Mouse (Mus musculus) gastrocnemius, postnatal 36 days (tissue): ENCODE data around the gene Sdc4. TPM values are rescaled to one million over a fixed set of nuclear protein-coding genes. Genes with fewer than 3 reads are reported as not detected.

Source experiments
- DNase-seq, 2 experiments: peaks; one replicate each; pipeline ENCODE4 v3.0.0; 2022
- intact Hi-C: fragments of 180-260 bp; cut with DNase I; formaldehyde crosslinking; loops from one replicate; pipeline ENCODE4 v1.15.1; 2025
- total RNA-seq, 2 experiments: library from RNA; stranded (reverse); gene quantifications; 2 replicates each; pipeline ENCODE4 v1.2.3; 2021

The Sdc4 gene
- total RNA-seq, 2 experiments from 2014 or later, result 36.5 to 50.3 TPM

DNA sequence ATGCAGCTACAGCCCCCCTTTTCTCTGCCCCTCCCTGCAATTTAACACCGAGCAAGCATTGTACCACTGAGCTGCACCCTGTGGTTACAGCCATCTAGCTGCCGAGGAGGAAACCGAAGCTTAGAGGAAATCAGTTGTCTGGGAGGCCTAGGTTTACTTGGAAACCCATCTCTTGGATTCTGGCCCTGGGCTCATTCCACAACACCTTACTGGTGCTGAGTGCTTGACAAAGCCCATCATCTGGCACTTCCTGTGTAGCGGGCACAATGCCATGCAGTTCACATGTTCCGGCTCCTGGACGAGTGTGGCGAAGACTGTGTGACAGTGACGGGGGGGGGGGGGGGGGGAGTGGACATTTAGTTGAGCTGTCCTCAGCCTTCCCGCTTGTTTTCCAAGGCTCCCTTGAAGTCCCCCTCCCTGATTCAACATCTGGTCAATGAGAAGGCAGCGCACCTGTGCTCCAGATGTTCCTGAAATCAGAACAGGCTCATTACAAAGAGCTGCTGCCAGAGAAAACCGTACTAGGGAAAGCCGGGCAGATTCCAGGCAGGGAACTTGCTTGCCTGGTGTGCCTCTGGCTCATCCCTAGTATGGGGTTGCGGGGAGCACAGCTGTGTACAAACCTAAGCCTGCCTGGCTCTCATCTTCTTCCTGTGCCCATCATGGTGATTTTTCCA lies 8.5 kb upstream of the Sdc4 start:
- DNase-seq, result no peak
- intact Hi-C loops, result no loop called here

DNA sequence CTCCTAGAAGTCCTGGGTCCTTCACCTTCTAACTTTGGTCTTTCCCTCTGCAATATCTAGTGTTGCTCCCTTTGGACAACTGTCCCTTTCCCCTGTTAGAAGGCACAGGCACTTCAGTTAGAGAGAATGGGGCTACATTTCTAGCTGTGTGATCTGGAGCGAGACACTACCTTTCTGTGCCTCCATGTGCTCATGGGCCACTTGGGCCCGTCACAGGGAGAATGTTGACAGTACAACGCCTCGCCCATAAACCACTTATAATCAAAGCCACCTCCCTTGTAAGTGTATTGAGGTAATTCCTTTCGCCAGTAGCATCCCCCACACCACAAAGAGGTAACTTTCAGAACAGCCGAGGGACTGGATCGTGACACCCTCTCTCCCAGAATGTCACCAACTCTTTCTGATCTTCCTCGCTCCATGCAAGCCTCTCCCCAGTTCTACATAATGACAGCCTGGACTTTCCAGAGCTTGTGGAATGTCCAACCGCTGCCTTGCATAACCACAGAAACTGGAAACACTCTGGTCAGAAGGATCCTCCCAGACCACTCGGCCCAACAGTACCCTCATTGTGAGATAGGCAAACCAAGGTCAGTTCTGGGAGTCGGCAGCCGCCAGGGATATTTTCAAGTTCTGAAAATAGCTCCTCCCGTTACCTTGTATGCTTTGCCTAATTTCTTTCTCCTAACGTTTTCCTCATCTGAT lies 5.8 kb upstream of the Sdc4 start:
- no peak for DNase-seq
- intact Hi-C loops, result no loop called here

DNA sequence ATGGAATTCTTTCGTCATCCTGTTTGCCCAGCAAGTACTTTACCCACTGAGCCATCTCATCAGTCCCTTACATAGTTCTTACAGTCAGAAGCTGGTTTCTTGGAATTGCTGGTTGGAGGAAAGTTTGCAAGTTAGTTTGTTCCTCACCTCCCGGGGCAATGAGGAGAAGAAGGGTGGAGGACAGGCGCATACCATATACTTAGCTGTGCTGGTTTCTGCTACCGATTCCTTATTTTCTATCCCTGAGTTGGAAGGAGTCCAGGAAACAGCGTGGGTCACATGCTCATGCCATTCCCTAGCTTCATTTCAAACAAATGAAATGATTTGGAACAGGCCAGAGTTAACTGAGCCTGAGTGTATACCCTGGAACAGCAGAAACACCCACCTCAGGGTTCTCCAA lies 5.2 kb upstream of the Sdc4 start:
- intact Hi-C loops, result no loop called here
- DNase-seq, result no peak

DNA sequence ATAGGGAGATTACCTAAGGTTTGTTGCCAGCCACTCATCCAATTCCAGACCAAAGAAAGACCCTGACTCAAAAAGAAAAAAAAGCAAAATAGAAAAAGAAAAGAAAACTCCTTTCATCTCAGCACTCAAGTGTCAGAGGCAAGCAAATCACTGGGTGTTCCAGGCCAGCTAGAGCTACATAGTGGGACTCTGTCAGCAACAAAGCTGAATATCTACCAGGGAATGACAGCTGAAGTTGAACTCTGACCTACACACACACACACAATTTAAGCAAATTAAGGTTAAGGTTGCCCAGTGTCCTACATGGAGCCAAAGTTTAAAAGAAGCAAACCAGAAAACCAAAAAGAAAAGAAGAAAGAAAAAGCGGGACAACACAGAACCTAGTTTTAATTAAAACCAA lies 4.5 kb upstream of the Sdc4 start:
- DNase-seq, result no peak
- intact Hi-C loops, result no loop called here

DNA sequence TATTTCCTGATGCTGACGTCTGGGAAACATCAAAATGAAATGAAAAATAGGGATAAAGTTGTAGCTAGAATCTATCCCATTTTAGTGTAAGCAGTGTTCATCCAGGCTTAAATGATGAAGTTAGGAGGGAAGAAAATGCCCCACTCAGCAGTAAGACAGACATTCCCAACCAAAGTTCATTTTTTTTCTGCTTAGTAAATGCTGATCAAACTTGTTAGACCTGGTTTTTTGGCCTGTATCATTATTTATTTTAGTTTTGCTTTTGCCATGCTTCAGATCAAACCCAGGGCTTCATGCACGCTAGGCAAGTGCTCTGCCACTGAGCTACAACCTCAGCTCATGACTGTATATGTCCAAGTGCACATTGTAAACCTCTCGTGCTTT lies 2.4 kb upstream of the Sdc4 start:
- intact Hi-C loops, result no loop called here

DNA sequence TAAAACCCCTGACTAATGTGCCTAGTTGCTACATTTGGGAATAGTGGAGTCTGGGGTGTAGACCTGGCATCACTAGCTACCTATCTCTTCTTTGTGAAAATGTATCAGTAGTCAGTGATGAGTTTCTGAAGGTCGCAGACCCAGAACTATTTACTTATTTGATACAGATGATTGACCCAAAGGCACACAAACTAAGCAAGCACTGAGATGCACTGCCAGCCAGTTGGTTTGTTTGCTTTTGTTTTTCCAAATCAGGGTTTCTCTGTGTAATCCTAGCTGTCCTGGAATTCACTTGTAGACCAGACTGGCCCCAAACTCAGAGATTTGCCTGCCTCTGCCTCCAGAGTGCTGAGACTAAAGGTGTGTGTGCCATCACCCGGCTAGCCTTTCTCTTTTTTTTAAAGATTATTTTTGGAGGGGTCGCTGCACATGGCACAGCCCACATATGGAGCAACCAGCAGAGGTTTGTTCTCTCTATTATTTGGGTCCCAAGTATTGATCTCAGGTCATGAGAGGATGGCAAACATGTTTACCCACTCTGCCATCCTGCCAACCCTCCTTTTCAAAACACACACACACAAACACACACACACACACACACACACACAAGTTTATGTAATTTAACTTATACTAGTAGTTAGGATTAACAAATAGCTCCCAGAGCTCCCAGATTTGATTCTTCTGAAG lies 1.9 kb upstream of the Sdc4 start:
- no peak for DNase-seq
- intact Hi-C loops, result no loop called here

More for the DNA sequence above, 2.4 kb upstream of the Sdc4 start:
- no peak for DNase-seq

DNA sequence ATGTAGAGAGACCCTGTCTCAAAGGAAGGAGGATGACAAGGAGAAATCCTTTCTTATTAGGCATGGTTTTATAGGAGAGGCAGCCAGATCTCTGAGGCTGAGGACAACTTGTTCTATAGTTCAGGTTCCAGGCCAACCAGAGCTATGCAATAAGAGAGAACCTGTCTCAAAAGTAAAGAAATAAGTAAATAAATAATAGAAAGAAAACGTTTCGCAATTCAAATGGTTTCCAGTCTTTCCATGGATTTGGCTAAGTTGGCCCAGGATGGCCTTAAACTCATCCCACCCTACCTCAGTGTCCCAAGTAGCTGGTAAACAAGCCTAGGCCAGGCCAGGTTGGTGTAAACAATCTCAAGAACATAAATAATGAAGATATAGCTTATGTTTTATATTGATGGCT lies 1.0 kb upstream of the Sdc4 start:
- intact Hi-C loops, result no loop called here
- DNase-seq, result no peak

DNA sequence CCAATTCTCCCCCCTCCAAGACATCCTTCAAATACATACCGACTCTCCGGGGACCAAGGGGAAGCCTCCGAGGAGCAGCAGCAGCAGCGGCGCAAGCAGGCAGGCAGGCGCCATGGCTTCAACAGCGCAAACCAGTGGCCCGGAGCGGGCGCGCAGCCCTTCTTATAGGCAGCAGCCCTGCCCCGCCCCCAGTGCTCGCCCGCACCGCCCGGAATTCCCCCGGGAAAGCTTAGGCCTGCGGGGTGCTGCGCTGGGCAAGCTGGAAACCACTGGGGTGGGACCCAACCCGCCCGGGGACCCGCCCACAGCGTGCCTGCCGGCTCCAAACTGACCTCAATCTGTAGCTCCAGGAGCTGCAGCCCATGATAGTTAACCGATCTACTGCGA lies 643 bp downstream of the Sdc4 start:
- DNase-seq, result peak; percentile 76 to 82
- intact Hi-C loops, result no loop called here

DNA sequence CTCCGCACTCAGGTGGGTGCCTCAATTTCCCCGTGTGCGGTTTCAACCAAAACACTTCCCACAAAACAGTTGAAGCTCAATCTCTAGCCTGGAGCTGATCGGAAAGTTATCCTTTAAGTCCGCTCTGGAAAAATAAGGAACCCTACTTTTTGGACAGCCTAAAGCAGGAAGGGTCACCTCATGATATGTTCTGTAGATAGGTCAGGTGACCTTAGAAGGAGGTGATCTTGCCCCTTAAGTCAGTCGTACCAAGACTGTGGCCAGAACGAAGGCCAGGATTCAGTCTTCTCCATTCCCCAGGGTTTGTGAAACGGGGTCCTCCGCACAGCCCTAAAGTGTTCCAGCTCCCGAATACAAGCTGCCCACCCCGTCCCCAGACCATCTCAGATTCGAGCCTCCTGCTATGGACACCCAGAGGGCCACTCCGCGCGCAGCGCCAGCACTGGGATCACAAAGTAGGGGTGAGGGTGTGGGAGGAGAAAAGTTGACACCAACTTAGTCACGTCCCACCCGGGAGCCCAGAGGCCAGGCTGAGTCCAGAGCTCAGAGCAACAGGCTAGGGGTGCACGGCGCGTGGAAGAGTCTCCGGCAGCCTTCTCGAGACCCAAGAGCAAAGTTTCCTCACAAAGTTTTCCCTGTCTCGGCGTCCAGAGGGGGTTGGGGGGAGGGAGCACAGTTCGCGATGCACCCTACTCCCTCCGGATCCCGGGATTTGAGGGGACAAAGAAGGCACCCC lies 1.2 kb downstream of the Sdc4 start:
- DNase-seq, result peak; percentile 43 to 62
- intact Hi-C loops, result no loop called here

DNA sequence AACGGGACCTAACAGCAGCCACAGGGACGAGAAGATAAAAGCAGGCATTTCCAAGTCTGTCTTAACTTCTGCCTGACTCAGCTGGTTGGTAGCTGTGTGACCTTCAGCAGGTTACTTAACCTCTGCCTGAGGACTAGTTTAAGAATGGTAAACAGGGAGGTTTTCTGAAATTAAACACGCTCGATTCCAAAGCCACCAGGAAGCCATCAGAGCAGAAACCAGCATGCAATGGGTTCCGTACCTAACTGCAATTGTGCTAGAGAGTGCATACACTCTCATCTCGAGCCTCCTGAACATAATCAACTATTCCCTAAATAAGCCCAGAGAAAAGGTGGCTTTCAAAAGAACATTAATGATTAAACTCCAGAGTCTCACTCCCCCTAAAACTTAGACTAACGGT lies 2.0 kb downstream of the Sdc4 start:
- intact Hi-C loops, result no loop called here

DNA sequence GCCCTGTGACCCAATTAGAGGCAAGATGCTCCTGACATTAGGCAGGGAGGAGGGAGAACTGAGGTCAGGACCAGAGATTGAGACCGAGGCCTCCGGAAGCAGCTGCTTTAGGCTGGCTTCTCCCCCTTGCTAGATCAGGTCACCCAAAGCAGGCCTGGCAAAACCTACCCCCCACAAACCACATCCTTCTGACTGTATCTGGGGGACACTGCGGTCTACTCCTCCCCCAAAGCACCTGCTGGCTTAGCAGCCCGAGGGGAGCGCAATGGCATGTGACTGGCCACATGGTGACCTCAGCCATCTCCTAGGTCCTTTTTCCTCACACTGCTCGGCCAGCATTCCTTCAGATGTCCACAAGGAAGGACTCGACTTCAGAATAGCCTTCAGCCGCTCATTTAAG lies 2.5 kb downstream of the Sdc4 start:
- intact Hi-C loops, result no loop called here

More for the DNA sequence above, 2.0 kb downstream of the Sdc4 start:
- no peak for DNase-seq

DNA sequence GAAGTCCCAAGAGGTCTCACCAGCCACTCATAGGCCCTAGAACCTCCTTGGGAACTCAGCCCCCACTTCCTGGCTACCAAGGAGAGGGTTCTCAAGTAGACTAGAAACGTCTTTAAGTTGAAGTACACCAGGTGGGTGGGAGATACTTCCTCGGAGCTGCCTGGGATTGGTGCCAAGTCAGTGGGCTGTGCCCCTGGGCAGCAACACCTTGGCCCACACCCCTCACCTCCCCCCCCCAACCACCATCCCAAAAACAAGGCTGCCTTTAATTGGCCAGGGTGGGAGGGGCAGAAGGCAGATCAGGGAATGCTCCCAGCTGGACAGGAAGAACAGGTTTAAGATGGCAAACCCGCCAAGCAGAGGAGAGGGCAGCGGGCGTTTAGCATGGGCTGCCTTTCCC lies 3.4 kb downstream of the Sdc4 start:
- DNase-seq, result no peak
- intact Hi-C loops, result no loop called here

More for the DNA sequence above, 2.5 kb downstream of the Sdc4 start:
- DNase-seq, result peak in 1 of 2 experiments; percentile 25

DNA sequence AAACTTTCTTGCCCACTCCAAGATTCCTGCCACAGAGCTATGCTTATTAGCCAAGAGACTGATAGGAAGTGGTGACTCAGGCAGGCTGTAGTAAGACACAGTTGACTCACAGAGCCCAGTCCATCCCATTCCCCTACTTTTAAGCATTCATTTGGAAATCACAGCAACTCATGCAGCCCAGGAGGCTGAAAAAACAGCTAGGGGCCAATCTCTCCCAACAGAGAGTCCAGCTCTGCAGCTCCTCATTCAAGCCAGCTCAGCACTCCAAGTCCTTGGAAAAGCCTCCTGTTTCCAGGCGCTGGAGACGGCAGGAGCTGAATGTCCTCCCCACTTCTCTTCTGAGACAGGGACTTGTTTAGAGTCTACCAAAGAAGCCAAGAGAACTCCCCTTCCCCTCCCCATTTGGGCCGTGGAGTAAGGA lies 4.7 kb downstream of the Sdc4 start:
- DNase-seq, result no peak
- intact Hi-C loops, result no loop called here

DNA sequence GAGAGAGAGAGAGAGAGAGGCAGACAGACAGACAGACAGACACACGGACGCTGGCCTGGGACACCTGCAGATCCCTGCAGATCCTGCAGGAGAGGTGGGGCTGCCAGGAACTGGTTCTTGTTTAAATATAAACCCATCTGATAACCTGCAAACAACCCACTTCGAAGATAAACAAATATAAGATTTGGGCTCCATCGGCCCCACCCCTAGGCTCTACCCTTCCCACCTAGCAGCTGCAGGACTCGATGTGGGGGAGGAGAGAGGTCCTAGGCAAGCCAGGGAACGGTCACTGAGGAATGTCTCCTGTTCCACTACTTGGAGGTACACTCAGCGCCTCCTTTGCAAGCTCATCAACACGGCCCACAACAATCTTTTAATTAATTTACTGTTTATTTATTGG lies 5.4 kb downstream of the Sdc4 start:
- intact Hi-C loops, result no loop called here
- no peak for DNase-seq

DNA sequence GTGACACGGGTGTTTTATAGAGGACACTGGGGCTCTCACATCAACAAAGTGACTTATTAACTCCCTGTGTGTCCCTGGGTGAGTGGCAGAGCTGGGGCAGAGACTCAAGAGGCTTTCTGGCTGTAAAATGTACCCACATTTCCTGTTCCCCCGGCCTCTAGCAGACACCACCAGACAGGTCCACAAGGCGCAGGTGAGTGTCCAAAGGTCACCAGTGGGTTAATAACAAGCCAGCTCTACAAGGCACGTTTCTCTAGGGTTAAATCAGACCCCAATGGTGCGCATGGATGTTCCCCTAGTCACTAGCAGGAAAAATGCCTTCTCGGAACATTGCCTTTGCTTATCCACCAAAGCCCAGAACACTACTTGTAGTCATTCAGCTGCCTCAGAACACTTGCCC lies 6.0 kb downstream of the Sdc4 start:
- DNase-seq, result no peak
- intact Hi-C loops, result no loop called here

DNA sequence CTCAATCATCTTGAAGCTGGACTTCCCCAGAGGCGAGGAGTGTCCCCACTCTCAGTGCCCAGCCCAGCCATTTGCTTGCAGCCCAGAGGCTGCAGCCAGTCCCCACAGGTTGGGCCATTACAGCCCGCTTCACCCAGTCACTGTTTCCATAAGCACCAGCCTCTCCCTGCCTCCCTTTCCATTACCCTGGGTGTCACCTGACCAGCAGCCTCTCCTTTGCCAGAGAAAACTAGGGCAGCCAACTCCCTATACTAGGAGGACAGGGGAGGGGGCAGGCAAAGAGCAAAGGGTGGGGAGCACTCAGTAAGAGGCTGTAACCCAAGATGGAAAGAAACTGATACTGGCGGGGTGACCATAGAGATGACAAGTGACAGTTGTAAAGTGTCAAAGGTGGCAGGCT lies 6.7 kb downstream of the Sdc4 start:
- intact Hi-C loops, result no loop called here
- DNase-seq, result peak in 1 of 2 experiments; percentile 44

DNA sequence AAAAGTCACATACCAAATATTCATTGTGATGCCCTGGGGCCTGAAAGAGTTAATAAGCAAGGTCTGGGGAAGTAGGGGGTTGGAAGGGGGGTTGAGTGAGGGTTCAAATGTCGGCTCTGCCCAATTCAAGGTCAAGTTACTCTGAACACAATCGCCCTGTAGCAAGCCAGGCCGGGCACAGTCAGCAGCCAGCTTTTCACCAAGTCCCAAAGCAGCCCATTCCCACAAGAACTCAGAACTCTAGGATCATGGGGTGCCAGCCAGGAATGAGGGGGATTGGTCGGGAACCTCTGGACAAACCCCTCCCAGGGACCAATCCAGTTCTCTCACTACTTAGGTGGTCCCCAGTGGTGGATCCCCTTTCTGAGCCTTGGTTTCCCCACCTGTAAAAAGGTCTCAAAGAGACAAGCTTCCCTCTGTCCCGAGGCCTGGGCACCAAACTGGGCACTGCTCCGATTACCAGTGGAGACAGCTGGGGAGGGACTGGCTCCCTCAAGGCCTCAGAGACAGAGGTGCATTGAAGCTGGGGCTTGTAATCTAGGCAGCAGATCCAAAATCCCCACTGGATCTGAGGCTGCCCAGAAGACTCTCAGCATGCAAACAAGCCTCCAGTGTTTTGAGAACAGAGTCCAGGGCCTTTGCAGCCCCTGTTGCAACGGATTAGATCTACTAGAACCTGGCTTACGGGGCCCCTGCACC lies 7.3 kb downstream of the Sdc4 start:
- no peak for DNase-seq
- intact Hi-C loops, result no loop called here

DNA sequence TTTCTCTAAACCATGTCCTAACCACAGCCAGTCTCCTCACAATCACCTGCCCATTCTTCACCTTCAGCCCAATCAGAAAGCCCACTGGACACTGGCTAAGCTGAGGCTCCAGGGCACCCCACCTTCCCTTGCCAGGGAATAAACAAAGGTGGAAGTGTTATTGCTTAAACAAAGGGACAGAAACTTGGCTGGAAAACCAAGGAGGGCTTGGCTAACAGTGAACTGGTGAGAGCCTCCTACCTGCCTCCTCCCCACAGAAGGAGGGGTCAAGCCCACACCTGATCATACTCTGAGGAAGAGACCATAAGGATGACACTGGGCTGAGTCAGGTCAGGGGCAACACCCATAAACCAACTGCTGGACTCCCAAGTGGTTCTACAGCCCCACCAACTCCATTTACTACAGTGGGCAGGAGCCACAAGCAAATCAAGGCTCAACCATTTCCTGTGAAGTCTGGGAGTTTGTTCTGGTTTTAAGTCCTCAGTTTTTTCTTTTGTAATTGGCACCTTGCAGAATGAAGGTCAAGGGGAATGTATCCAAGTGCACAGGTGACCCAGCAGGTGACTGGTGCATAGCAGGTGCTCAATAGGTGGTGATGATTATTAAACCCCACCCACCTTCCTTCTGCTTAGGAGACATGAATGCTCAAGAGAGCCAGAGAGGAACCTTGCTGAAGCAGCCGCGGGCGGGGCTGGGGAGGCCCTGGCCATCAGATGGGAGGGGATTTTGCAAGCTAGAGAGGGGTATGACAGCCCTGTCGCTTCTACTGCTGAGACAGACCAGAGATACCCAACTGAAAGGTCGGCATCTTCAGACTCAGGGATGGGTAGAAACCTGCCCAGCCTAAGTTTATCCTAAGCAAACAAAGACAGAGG lies 8.2 kb downstream of the Sdc4 start:
- intact Hi-C loops, result no loop called here
- DNase-seq, result no peak

DNA sequence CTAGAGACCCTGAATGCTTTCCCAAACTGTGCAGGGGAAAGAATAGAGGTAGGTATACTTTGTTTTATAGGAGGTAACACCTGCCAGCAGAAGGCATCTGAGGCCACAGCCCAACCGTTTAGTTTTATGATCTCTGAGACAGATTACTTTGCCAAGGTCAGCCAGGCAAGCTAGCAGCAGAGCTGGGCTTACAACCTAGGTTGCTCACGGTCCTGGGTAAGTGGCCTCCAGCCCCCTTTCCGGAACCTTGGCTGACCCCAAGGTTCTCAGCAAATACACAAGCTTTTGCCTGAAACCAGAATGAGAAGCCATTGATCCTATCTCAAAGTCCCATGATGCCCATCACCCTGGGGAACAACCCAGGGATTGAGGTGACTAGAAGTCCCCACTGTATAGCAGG lies 9.0 kb downstream of the Sdc4 start:
- intact Hi-C loops, result no loop called here
- no peak for DNase-seq
